Mouse (Mus musculus): ENCODE results near the gene Cdhr2.

GRCm38 (mm10) chr13:54726131-54726530 is 24.9 kb downstream of the Cdhr2 start:
- TF ChIP-seq FLI1 (IDR thresholded peaks at IDR 0.05; ENCODE audit: low read length) = no peak
- TF ChIP-seq GATA1 (IDR thresholded peaks at IDR 0.05; ENCODE audit: borderline replicate concordance, low read length) = no peak
